Mouse (Mus musculus) forebrain, embryonic 16.5 days (tissue): Measurements from ENCODE around the gene Insl3. TPM values are rescaled to one million over a fixed set of nuclear protein-coding genes. Genes with fewer than 3 reads are reported as not detected.
"Not testable (repeated sequence)": the region's sequence is repeated elsewhere in the genome, so short reads cannot be mapped to it uniquely, and the experiment has no call there.

ENCODE experiments used
- ATAC-seq: fragments of 200-750 bp; cut with Nextera tagmentation; 2 replicates; pipeline ENCODE4 v1.8.0; 2017; ENCODE audit warnings: mild to moderate bottlenecking, moderate library complexity
- H3K27ac ChIP-seq: fragments of 300-500 bp; sonication (generic); 2 replicates; pipeline ENCODE4 v1.5.1; 2014; ENCODE audit warnings: low read length, control low read depth
- H3K27me3 ChIP-seq: fragments of 300-500 bp; sonication (generic); replicated peaks from 2 replicates; pipeline ENCODE4 v1.6.1; 2014; ENCODE audit warnings: low read length; ENCODE audit not compliant: control insufficient read depth, insufficient read depth
- H3K36me3 ChIP-seq: fragments of 300-500 bp; sonication (generic); 2 replicates; pipeline ENCODE4 v1.6.1; 2014; ENCODE audit not compliant: control insufficient read depth, insufficient read depth
- H3K4me1 ChIP-seq: fragments of 300-500 bp; sonication (generic); replicated peaks from 2 replicates; pipeline ENCODE4 v1.6.1; 2014; ENCODE audit warnings: low read length; ENCODE audit not compliant: control insufficient read depth, insufficient read depth
- H3K4me2 ChIP-seq: fragments of 300-500 bp; sonication (generic); 2 replicates; pipeline ENCODE4 v1.6.1; 2014; ENCODE audit warnings: mild to moderate bottlenecking, low read length, control low read depth
- H3K4me3 ChIP-seq: fragments of 300-500 bp; sonication (generic); replicated peaks from 2 replicates; pipeline ENCODE4 v1.5.1; 2014; ENCODE audit warnings: mild to moderate bottlenecking, low read length, control low read depth
- H3K9ac ChIP-seq: fragments of 300-500 bp; sonication (generic); replicated peaks from 2 replicates; pipeline ENCODE4 v1.6.1; 2014; ENCODE audit warnings: low read depth, low read length, control low read depth
- H3K9me3 ChIP-seq: fragments of 300-500 bp; sonication (generic); 2 replicates; pipeline ENCODE4 v1.6.1; 2016; ENCODE audit warnings: low read length; ENCODE audit not compliant: control insufficient read depth
- WGBS: fragments of 180-500 bp; shearing (Covaris S2); extraction: QIAGEN DNeasy Blood & Tissue Kit; methylation state at CpG from one replicate; pipeline ENCODE4 v1.1.7; 2014; 5-methylcytosine and 5-hydroxymethylcytosine counted together
- polyA plus RNA-seq: library from polyadenylated mRNA; unstranded; fragments of >200 nt; fragmentation: Nextera tagmentation; extraction: Ambion mirVana; gene quantifications from 2 replicates; pipeline ENCODE4 v1.2.1, GENCODE M21; 2015

Insl3 gene
- polyA plus RNA-seq, 1 experiment from 2014 or later = not detected

- peak overlapping the region; percentile 82 for H3K4me2 ChIP-seq
- peaks cover 22% of the 10 kb centered on the region for H3K4me1 ChIP-seq
- H3K36me3 ChIP-seq = no peaks in the 10 kb centered on the region
- peak; percentile 32 for ATAC-seq
- H3K9ac ChIP-seq = peak overlapping the region; percentile 61
- no peaks in the 10 kb centered on the region for H3K27me3 ChIP-seq
- 3% methylated on average over 13 of the region's 16 CpGs for WGBS
- peak overlapping the region; percentile 50 for H3K4me3 ChIP-seq
- H3K27ac ChIP-seq = no peak overlapping the region; the same call in 1 of the 2 replicates
- H3K9me3 ChIP-seq = no peaks in the 10 kb centered on the region
Observed at GRCm38 (mm10) chr8:71728826-71729620, 40.0 kb downstream of the Insl3 start.

GRCm38 (mm10) chr8:71731652-71732230, 42.7 kb downstream of the Insl3 start:
- 57% methylated on average over 3 of the region's 3 CpGs for WGBS
- no peak overlapping the region for H3K27ac ChIP-seq
- ATAC-seq = no peak

GRCm38 (mm10) chr8:71738316-71738715, 49.3 kb downstream of the Insl3 start:
- not testable (repeated sequence) for ATAC-seq, H3K36me3 ChIP-seq, H3K4me1 ChIP-seq, H3K9ac ChIP-seq, H3K27ac ChIP-seq, H3K27me3 ChIP-seq, H3K4me3 ChIP-seq, H3K4me2 ChIP-seq, H3K9me3 ChIP-seq

More at GRCm38 (mm10) chr8:71731652-71732230, 42.7 kb downstream of the Insl3 start:
- Histone ChIP-seq H3K27me3 (no peaks in the 10 kb centered on the region), H3K9me3 (no peaks in the 10 kb centered on the region), H3K4me1 (peaks cover 8% of the 10 kb centered on the region), H3K4me2 (no peak overlapping the region), H3K4me3 (no peak overlapping the region), H3K36me3 (no peaks in the 10 kb centered on the region), H3K9ac (no peak overlapping the region)

Other genes with a start within 250 kb of the Insl3 start
- 113 and 127 TPM in 2 replicates for gene Abhd8, start 225.6 kb upstream of the Insl3 start, polyA plus RNA-seq
- gene Mrpl34, start 224.3 kb upstream of the Insl3 start, polyA plus RNA-seq = 173 and 178 TPM in 2 replicates
- 218 and 236 TPM in 2 replicates for gene Dda1, start 220.0 kb upstream of the Insl3 start, polyA plus RNA-seq
- 4.1 and 4.4 TPM in 2 replicates for gene Ano8, start 203.3 kb upstream of the Insl3 start, polyA plus RNA-seq
- 12.1 and 12.6 TPM in 2 replicates for gene Gtpbp3, start 201.1 kb upstream of the Insl3 start, polyA plus RNA-seq
- gene Plvap, start 177.5 kb upstream of the Insl3 start, polyA plus RNA-seq = 3.5 and 4.4 TPM in 2 replicates
- 0.26 TPM in 1 of 2 replicates, not detected in the other for gene Ccdc194, start 163.5 kb upstream of the Insl3 start, polyA plus RNA-seq
- gene Bst2, start 151.8 kb upstream of the Insl3 start, polyA plus RNA-seq = 4.7 and 7.5 TPM in 2 replicates
- 52.8 and 65.3 TPM in 2 replicates for gene Mvb12a, start 146.3 kb upstream of the Insl3 start, polyA plus RNA-seq
- gene Tmem221, start 130.3 kb upstream of the Insl3 start, polyA plus RNA-seq = 0.15 and 0.16 TPM in 2 replicates
- not detected in 2 replicates for gene Nxnl1, start 122.6 kb upstream of the Insl3 start, polyA plus RNA-seq
- gene Slc27a1, start 120.3 kb upstream of the Insl3 start, polyA plus RNA-seq = 74.6 and 75.9 TPM in 2 replicates
- gene Pgls, start 97.0 kb upstream of the Insl3 start, polyA plus RNA-seq = 167 and 189 TPM in 2 replicates
- gene Fam129c, start 91.6 kb upstream of the Insl3 start, polyA plus RNA-seq = 6.2 and 8.4 TPM in 2 replicates
- 60.4 and 63.6 TPM in 2 replicates for gene Colgalt1, start 78.2 kb upstream of the Insl3 start, polyA plus RNA-seq
- gene Unc13a, start 17.5 kb upstream of the Insl3 start, polyA plus RNA-seq = 23.1 and 33.6 TPM in 2 replicates
- 3.4 and 4.1 TPM in 2 replicates for gene Jak3, start 12.9 kb upstream of the Insl3 start, polyA plus RNA-seq
- 0.58 and 0.68 TPM in 2 replicates for gene B3gnt3, start 12.6 kb downstream of the Insl3 start, polyA plus RNA-seq
- gene Fcho1, start 36.5 kb downstream of the Insl3 start, polyA plus RNA-seq = 72.4 and 100 TPM in 2 replicates
- 8.7 and 8.9 TPM in 2 replicates for gene Zfp709, start 192.8 kb downstream of the Insl3 start, polyA plus RNA-seq
- 21.2 and 22.9 TPM in 2 replicates for gene Zfp882, start 219.4 kb downstream of the Insl3 start, polyA plus RNA-seq
- 31.8 and 33.5 TPM in 2 replicates for gene Zfp617, start 219.4 kb downstream of the Insl3 start, polyA plus RNA-seq